Mouse (Mus musculus) c-Kit-positive CD71-positive TER-119-positive erythroid progenitor cells, embryonic 14.5 days (primary cell): ENCODE data around the gene Gse1.

Source experiments
- DNase-seq: peaks from one replicate; pipeline ENCODE4 v3.0.0-alpha.2; 2013; ENCODE audit warnings: low spot score

Gse1 gene

DNA sequence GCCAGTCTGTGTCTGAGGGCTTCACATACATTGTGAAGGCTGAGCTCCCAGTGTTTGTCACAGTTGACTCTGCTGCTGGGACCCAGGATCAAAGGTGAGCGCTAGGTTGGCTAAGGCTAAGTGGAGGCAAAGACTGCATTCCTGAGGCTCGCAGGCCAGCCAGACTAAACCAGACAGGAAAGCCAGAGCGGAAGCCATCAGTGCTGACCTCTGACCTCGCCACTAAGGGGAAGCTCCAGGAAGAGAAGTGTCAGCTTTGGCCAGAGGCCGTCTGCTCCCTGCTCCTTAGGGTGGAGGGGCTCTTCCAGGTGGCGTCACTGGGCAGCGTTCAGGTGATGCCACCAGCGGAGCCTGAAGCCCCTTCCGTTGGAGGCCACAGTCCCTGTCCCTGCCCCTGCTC lies 347.5 kb downstream of the Gse1 start:
- DNase-seq = no peak

DNA sequence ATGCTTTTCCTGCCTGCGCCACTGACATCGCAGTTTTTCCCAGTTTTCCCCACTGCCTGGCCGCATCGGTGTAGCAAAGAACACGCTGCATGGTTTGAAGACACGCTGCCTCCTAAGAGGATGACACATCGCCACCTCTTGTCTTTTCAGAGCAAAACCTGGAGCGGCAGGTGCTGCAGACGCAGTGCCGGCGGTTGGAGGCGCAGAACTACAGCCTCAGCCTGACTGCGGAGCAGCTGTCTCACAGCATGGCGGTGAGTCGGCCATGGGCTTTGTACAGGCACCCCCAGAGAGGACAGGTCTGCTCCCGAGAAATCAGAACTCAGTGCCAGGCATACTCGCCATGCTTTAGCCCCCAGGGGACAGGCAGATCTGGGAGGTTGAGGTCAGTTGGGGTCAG lies 349.6 kb downstream of the Gse1 start:
- no peak for DNase-seq

DNA sequence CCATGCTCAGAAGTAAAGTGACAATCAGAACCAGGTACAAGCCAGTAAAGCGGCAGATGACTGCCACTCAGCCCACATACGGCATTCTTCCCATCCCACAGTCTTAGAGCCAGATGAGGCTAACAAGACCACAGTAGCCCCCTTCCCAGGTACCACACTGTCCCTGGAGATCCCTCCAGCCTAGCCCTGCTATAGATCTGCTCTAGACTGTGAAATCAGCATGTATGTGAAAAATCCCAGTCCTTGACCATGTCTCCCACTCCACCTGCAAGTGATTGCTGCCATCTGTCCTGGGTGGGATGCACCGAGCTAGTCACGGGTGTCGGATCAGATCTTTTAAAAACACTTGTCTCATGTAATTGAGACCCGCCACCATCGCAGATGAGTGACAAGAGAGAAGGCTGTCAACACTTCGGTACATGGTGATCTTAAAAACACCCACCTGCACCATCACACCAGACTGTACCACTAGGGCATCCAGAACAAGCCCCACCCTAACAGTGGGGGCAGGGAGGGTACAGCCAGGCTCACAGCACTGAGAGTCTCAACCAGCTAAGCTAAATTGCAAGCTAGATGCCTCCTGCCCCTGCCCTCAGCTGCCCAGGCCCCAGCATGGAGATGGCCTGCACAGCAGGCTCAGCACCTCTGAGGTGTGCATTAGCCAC lies 352.2 kb downstream of the Gse1 start:
- no peak for DNase-seq

DNA sequence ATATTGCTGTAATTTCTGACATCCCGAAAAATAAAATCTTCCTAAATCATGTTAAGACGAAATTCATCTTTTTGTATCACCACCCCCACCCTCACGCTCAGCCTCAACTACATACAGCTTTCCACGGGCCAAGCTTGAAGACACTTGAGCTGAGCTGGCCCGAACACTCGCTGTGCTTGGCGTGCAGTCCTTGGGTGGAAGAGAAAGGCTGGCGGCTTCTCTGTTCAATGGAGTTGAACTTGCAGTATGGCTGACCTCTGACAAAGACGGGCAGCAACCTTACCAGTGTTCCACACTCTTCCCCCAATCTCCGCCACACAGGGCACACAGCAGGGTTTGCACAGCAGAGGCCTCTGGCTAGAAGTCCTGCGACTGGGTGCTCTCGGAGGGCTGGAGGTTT lies 353.1 kb downstream of the Gse1 start:
- no peak for DNase-seq

DNA sequence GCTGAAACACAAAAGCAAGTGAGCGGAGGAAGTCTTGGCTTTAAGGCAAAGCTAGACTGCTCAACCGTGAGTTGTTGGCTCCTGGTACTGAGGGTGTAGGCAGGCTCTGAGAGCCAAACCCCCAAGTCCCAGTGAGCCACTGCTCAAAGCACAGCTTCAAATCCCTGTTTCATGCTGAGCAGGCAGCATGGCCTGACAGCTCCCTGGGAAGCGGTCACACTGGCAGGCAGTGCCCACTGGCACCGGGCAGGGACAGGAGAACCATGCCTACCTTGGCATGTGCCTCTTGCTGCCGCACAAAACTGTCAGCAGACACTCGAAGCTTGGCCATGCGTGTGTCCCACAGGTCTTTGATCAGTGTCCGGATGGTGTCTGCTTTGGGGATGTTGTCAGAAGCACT lies 353.6 kb downstream of the Gse1 start:
- no peak for DNase-seq

DNA sequence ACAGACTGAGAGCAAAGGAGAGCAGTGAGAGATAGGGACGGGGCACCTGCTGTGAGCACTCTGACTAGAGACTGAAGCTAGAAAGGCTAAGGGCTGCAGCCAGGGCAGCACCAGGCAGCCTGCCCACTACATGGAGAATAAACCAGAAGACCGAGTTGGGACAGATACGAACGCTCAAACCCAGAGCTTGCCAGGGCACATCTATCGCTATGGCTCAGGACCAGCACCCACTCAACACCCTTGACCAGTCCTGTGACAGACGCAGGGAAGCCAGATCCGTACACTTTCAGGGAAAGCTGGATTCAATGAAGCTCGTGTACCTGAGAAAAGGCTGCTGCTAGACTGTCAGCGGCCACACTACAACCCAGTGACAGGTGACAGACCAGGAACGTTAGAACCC lies 357.3 kb downstream of the Gse1 start:
- no peak for DNase-seq

DNA sequence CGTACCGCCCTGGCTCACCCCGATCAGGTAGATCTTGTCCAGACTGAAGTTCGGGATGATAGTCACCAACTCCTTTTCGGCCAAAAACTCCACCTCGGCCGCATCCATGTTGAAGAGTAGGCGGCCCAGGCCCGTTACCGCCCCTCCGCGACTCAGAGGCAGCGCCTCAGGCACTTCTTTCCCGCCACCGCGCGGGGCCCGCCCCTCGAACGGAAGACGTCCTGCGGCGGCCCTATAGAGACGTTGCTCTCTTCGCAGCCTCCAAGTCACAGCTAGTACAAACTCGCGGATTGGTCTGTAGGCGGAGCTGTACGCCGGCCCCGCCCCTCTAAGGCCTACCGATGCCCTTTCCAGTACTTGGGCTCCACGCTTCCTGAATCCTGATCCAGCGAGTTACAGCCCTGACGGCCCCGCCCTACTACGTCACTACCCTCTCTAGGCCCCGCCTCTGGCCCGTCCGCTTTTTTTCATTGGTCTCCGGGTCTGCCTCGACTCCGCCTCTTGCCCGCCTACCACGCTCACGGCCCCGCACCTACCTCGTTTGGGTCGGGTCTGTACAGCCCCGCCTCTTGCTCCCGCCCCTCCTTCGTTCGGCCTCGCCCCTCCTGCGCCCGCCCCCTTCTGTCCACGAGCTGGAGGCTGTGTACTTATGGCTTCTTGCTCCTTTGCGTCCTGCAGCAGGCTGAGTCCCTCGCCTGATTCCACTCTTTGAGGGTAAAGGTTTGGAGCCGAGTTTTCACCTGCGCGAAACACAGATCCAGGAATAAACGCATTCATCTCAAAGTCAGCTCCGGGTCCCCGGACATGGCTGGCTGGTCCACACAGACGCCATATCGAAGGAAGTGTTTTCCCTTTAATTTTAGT lies 360.9 kb downstream of the Gse1 start, which contains the start of gene Gins2:
Gins2 (minus strand) TSS at position 397 of the 864 bp plus-strand sequence.
- peak; percentile 100 for DNase-seq

DNA sequence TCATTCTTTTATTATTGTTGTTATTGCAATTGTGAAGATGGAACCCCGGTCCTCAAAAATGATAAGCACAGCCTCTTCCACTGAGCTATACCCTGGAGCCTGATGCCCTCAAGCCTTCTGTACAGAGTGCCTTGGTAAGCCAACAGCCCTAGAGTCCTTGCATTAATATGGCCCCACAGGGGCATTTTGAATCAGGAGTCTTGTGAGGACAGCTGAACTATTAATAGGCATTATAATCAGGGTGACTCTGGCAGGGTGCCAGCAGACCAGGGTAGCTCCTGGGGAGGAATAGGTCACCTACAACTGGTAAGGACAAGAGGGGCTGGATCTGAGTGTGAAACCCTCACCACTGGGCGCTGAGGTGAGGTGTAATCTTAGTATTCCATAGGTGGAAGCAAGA lies 361.7 kb downstream of the Gse1 start:
- no peak for DNase-seq

DNA sequence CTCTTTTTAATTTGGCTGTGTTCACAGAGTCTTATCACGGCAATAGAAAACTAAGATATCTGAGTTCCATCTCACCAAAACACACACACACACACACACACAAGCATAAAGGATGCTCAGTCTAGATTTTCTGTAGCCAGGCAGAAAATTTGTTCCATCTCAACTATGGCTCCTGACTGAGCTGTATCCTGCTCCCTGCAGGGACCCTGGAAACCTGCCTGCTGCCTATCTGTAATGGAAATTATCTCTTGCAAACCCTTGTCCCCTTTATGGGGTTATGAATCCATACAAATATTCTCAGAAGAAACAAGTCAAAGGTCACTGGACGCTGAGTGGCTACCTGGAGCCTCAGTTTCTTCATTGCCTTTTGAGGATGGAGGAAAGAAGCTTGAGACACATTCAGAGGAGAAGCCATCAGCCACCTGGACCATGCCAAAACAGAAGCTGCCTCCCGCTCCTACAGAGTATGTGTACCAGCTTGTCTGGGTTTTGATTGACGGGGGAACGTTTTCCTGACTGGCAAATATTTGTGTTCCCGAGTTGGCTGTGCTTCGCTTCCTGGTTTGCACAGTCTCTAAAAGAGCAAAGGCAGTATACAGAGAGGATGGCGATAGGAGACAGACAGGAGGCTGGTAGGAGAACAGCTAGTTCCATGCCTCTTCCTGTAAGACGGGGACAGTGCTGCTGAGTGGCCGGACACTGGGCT lies 363.5 kb downstream of the Gse1 start:
- no peak for DNase-seq

DNA sequence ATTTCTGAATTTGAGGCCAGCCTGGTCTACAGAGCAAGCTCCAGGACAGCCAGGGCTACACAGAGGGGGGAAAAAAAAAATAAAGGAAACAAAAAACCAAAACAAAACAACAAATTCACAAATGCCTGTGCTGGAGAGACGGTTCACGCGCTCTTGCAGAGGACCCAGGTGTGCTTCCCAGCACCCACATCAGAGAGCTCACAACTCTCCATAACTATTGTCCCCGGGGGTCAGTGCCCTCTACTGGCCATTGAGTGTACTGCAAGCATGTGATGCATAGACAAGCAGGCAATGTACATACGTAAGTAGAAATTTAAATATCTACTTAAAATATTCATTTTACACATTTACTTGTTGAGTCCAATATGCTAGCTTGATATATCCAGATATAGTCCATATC lies 366.3 kb downstream of the Gse1 start:
- DNase-seq = no peak

DNA sequence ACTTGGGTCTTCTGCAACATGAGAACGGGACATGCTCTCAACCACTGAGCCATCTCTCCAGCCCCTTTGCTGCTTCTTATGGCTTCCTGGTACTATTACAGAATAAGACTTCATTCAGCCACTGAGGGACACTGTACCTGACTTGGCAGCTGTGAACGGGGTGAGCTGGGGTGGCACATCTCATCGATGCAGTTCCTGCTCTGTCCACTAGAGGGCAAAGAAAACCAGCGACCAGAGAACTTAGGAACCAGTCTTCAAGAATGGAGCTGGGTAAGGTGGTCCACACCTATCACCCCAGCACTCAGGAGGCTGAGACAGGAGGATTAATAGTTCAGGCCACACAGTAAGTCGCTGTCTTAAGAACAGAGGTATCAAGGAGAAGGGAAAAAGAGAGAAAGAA lies 367.7 kb downstream of the Gse1 start:
- peak; percentile 69 for DNase-seq

DNA sequence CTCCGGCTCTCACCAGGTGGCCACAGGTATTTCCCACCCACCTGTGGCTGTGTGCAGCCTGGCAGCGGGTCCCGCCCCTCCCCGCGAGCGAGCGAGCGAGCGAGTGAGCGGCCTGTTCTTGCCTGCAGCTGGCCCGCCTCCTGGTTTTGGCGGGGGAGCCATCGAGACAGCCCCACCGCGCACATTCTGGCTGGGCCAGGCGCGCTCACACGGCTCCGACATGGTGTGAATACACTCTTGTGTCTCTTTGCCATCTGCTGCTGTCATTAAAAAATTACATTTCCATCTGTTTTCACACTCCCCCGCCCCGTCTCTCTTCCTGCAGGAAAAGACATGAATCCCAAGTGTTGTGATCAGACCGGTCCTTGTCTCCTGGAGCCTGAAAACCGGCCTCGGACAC lies 370.3 kb downstream of the Gse1 start:
- no peak for DNase-seq

DNA sequence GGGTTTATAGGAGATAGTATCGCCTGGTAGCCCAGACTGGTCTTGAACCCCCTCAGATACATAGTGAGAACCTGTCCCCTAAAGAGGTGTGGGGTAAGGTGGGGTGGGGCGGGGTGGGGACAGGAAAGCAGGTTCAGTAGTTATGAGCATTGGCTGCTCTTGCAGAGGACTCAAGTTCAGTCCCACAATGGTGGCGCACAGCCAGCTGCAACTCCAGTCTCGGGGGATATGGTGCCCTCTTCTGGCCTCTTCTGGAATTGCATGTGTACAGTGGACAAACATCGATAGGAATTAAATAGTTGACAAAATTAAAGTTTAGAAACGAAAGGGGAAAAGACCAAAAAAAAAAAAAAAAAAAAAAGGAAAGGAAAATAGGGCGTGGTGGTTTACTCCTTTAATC lies 371.2 kb downstream of the Gse1 start:
- DNase-seq = peak; percentile 67

DNA sequence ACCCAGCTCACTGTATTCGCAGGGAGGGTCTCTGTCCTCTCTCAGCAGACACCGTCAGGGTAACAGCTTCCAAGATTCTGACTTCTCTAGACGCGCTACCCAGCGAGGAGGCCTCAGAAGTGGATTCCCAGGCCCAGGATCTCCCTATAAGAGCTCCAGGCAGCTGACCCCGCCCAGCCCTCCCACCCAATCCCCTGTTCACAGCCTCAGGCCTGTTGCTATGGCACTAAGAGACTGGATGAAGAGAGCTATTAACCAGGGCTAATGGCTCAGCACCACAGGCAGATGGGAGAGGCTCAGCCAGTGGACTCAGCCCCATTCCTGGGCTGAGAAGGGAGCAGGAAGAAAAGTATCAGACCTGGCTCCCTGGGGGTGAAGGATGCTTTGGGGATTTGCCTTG lies 374.4 kb downstream of the Gse1 start:
- DNase-seq = no peak

DNA sequence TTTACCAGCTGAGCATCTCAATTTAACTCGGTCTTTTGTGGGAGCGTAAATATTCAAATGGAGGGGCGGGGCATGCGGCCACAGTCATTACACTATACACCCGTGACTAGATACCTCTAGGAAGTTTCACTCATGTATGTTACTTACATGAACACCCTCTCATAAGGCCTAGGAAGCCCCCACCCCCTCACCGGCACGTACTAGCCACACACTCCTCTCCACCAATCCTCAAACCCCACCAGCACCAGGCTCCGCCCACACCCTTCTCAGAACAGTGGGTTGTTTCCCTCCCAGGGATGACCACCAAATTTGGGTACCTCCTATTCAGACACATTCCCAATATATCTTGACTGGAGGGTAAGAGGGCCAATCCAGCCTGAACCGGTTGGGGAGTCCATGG lies 379.2 kb downstream of the Gse1 start:
- DNase-seq = no peak

DNA sequence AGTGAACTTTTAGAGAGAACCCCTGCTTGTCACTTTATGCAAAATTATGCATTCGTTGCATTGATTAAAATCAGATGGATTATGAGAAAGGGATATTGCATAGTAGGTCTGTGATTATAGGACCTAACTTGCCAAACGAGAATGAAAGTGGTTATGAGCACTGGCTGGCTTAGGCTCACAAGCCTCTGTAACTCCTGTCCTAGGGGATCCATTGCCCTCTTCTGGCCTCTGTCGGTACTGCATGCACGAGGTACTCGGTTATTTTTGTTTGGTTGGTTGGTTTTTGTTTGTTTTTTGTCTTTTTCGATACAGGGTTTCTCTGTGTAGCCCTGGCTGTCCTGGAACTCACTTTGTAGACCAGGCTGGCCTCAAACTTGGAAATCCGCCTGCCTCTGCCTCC lies 379.6 kb downstream of the Gse1 start:
- peak; percentile 71 for DNase-seq

DNA sequence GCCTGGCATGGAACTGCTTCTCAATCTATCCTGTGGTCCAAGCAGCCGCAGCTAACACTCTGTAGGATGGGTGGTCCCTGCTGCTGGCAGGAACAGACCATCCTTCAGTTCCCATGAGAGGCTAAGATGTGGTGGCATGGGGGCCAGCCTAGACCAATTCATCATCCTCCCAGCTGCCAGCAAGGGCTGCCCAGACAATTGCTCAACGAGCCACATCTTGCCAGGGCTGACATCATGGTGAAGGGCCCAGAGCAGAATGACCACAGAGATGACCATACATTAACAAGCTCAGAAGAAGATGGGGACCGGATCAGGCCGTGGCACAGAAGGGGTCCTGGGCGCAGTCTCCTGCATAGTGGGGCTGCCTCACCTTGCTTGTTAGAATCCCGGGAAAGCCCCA lies 382.6 kb downstream of the Gse1 start:
- DNase-seq = no peak

DNA sequence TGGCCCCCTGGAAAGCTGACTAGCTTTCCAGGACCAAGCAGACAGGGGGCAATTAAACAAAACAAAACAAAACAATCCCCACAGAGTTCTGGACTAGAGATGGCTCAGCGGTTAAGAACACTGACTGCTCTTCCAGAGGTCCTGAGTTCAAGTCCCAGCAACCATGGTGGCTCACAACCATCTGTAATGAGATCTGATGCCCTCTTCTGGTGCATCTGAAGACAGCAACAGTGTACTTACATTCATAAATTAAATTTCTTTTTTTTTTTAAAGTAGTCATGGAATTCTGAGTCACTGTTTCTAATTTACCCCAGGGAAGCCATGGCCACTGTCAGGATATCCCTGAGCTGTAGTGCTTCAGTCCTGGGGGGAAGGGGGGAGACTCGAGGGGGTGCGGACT lies 386.2 kb downstream of the Gse1 start:
- no peak for DNase-seq

DNA sequence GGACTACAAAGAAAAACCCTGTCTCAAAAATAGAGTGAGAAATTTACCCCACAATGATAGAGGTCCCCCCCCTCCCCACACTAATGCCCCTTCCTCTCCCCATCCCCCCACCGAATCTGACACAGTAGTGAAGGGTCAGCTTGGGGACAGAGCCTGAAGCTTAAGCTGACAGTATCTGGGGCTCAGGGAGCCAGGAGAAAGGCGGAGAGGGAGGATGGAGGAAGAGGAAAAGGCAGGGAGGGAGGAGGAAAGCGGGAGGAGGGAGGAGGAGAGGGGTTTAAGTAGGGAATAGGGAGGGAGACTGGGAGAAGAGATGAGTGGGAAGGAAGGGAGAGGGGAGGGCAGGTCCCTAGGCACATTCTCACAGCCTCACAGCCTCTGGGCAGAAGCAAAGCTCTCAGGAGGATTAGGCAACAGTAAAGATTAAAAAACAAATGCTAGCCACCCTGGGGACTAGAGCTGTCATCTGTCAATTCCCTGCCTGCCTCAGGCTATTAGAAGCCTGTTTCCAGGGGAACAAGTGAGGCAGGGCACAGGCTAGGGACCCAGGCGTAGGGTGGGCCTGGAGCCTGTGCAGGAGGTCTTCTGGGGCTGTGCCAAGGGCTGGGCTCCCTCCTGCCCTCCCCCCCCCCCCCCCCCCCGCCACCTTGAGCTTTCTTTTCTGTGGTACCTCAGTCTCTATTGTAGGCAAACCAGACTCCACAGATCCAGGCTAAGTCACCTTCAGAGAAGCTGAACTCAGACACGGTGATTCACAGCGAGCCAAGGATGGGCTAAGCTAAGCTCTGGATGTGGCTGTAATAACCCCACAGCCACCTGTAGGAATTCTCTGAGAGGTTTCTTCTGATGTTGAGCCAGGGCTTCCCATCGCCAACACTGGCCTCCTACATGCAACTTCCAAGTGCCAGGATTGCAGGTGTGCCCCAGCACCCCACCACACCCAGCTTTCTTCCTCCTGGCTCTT lies 388.7 kb downstream of the Gse1 start:
- DNase-seq = no peak

DNA sequence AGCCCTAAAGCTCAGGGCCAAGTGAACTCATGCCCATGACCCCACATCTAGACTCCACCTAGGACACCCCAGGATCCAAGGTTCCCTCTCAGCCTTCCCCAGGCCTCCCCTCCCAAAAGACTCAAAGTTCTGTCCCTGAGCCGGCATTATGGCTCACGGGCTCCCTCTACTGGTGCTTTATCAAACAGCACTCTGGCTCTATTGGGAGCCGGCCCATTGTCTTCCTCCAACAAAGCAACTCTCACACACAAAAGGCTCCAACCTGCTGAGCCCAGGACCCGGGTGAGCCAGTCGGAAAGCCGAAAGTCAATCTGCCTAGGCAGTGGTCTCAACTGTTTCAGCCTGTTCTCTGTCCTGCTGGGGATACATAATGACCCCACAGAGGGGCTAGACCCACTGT lies 389.9 kb downstream of the Gse1 start:
- DNase-seq = peak; percentile 64

DNA sequence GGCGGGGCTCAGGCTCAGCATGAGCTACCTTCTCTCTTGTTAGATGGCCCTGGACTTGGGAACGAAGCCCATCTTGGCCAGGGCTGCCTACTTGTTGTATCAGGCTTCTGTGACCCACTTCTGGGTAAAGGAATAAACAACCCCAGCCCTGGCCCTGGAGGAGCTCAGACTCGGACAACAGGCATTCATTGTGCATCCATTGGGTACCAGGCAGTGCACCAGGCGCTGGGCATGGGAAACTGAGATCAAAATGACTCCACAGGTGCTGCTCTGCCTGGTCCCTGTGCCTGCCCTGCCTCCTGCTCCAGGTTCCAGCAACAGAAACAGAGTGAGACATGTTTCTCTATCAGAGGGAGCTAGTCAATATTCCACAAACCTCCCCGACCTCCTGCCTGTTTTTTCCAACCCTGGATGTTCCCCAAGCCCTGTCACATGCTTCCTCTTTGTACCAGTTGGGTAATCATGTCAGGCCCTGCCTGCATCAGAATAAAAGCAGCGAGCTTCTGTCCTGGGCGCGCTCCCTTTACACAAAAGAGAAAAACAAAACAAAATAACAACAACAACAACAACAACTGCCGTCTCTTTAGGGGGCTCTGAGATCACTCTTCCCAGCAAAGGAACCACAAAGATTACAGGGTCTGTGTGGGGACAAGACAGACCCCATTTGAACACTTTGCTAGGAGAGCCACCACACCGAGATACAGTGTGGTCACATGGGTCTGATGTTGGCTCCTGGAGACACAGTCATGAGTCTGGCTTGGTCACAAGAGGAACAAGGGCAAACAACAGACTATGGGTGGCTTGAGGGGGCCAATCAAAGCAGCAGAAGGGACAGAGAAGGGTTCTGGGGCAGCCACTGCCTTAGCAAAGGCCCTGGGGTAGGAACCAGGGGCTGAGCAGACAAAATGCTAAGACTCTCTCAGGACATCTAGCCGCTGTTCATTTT lies 391.3 kb downstream of the Gse1 start:
- DNase-seq = no peak
